Mouse (Mus musculus): ENCODE data around the gene Armcx1.
"Not testable (repeated sequence)": the region's sequence is repeated elsewhere in the genome, so short reads cannot be mapped to it uniquely, and the experiment has no call there.

The Armcx1 gene

GRCm38 (mm10) chrX:134717752-134718308 lies at the start of gene Armcx1:
Gene Armcx1, plus strand, starts transcription at chrX:134717963.
- peak; percentile 74 to 77 for DNase-seq

GRCm38 (mm10) chrX:134675022-134675421 lies 42.7 kb upstream of the Armcx1 start:
- DNase-seq = no peak

- no peak for DNase-seq
Observed at GRCm38 (mm10) chrX:134675959-134676358, 41.8 kb upstream of the Armcx1 start.

GRCm38 (mm10) chrX:134684936-134685335 lies 32.8 kb upstream of the Armcx1 start:
- DNase-seq = no peak

- peak; percentile 87 for DNase-seq
Observed at GRCm38 (mm10) chrX:134686267-134686666, 31.5 kb upstream of the Armcx1 start, which contains the start of gene Armcx4. Gene Armcx4, plus strand, starts transcription at chrX:134686519.

- peak; percentile 63 to 68 for DNase-seq
Observed at GRCm38 (mm10) chrX:134686739-134687171, 31.0 kb upstream of the Armcx1 start.

- no peak for DNase-seq
Observed at GRCm38 (mm10) chrX:134689676-134690075, 28.1 kb upstream of the Armcx1 start.

GRCm38 (mm10) chrX:134690871-134691539 lies 26.8 kb upstream of the Armcx1 start:
- DNase-seq = peak in 1 of 2 experiments; percentile 20

- no peak for DNase-seq
Observed at GRCm38 (mm10) chrX:134691540-134691935, 26.2 kb upstream of the Armcx1 start.

GRCm38 (mm10) chrX:134716863-134717262 lies 900 bp upstream of the Armcx1 start:
- DNase-seq = no peak

- DNase-seq = peak; percentile 69 to 78
Observed at GRCm38 (mm10) chrX:134718524-134718923, 761 bp downstream of the Armcx1 start.

- not testable (repeated sequence) for DNase-seq
Observed at GRCm38 (mm10) chrX:134723762-134724161, 6.0 kb downstream of the Armcx1 start.

GRCm38 (mm10) chrX:134729778-134730177 lies 12.0 kb downstream of the Armcx1 start:
- peak; percentile 18 to 32 for DNase-seq

- DNase-seq = no peak
Observed at GRCm38 (mm10) chrX:134737796-134738195, 20.0 kb downstream of the Armcx1 start.

- no peak for DNase-seq
Observed at GRCm38 (mm10) chrX:134739160-134739559, 21.4 kb downstream of the Armcx1 start.

GRCm38 (mm10) chrX:134741862-134742261 lies 24.1 kb downstream of the Armcx1 start:
- no peak for DNase-seq

- DNase-seq = peak; percentile 60 to 65
Observed at GRCm38 (mm10) chrX:134746459-134746858, 28.7 kb downstream of the Armcx1 start.

- DNase-seq = peak; percentile 73 to 80
Observed at GRCm38 (mm10) chrX:134750764-134751592, 33.2 kb downstream of the Armcx1 start, which contains the start of gene Armcx6. Gene Armcx6, minus strand, starts transcription at chrX:134751417.

- no peak for DNase-seq
Observed at GRCm38 (mm10) chrX:134751910-134752309, 34.1 kb downstream of the Armcx1 start.

GRCm38 (mm10) chrX:134752584-134752983 lies 34.8 kb downstream of the Armcx1 start:
- DNase-seq = no peak

GRCm38 (mm10) chrX:134756434-134757292 lies 38.9 kb downstream of the Armcx1 start, which contains the start of gene Armcx3:
Gene Armcx3, plus strand, starts transcription at chrX:134756595.
- DNase-seq = peak; percentile 62 to 74

- peak; percentile 16 to 37 for DNase-seq
Observed at GRCm38 (mm10) chrX:134757293-134757995, 39.7 kb downstream of the Armcx1 start.
